Mouse (Mus musculus) yolk sac, embryonic 10.5 days (tissue): ENCODE measurements around the gene Rasl10b.

Experiments
- DNase-seq: peaks from one replicate; pipeline ENCODE4 v3.0.0-alpha.2; 2017; ENCODE audit warnings: low spot score

The Rasl10b gene

GRCm38 (mm10) chr11:83465976-83466375, 57.0 kb downstream of the Rasl10b start:
- no peak for DNase-seq

GRCm38 (mm10) chr11:83467120-83467652, 58.2 kb downstream of the Rasl10b start:
- peak; percentile 22 for DNase-seq

GRCm38 (mm10) chr11:83468765-83469164, 59.8 kb downstream of the Rasl10b start:
- DNase-seq = no peak
